Mouse (Mus musculus) 416B (cell line): ENCODE measurements around the gene Hspg2.

Source experiments
- DNase-seq: peaks from one replicate; pipeline ENCODE4 v3.0.0; 2011; ENCODE audit warnings: low read depth

The Hspg2 gene

DNA sequence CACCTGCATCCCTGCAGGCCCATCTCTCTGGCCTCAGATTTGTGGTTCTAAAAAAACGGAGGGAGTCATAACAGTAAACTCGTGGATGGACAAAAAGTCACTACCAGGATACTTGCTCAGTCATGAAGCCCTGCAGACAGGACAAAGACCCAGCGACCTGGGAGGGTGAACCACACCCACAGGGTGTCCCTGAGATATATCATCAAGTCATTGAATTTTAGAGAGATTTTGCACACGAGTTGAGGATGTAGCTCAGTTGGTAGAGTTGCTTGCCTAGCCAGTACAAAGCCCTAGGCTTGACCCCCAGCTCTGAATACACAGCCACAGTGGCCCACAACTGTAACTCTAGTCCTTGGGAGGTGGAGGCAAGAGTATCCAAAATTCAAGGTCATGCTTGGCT, 7.4 kb upstream of the Hspg2 start:
- no peak for DNase-seq

DNA sequence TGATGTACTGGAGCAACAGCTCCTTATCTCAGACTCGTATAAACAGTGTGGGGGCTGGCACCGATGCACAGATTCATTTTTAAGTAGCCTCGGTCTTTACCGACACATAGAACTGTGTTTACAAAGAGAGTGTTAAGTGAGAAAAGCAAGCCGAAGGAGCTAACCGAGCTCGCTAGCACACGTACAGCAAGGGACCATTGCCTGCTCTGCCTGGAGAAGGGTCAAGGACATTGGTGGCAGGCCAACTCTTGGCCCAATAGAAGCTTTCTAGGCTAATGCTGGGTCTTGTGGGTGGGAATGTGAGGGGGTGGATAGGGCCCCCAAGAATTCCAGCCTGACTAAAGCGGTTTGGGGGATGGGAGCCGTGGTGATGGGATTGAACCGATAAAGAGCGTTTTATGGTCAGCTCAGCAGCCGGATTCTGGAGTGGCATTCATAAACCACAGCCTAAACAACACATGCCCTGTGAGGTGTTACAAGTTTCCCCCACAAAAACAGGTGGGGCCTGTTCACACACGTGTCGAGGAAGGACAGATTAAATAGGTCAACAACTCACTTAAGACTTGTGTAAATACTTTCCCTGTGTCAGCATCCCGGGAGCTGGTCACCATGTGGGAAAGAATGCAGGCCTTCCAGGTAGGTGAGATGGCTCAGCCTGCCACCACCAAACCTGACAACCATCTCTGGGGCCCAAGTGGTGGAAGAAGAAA, 6.4 kb upstream of the Hspg2 start:
- no peak for DNase-seq

DNA sequence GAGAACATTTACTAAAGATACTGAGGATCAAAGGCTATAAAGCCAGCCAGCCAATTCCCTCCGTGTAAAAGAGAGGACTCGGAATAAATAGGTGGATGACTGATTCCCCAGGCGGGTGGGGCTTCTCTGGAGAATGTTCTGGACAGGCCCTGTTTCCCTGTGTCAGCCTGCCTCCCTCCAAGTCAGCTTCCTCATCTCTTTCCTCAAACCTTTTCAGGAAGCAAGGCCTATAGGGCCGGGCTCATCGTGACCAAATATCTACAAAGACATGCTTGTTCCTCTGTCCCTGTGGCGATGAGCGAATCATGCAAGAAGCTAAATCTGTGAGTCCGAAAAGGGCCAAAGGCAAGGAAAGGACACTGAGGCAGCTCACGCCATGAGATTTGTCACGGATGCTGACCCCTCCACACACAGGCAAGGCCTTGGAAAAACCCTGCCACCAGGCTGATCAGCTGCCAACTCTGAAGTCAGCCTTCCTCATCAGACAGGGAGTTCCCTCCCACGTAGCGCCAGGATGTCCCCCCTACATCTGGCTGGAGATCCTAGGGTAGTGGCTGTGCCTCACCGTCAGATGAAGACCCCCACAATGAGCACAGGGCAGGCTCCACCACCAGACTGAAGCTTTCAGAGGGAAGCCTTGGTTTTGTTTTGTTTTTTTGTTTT, 3.3 kb upstream of the Hspg2 start:
- DNase-seq, result no peak

DNA sequence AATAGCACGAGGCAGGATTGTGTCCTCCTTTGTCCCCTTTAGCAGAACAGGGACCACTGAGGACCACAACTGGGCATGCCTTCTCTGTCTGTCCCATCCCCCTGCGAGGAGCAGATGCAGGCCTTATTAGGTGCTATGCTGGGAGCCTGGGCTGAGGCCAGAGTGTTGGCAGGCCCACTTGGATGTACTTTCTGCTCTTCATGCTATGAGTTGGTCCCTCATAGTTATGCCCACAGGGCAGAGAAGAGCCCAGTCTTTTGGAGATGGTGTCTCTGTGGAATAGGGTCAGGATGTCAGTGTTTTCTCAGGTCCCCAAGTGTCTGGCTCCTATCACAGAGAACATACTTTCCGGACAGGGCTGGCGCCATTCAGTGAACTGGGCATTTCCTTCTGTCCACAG, 1.6 kb upstream of the Hspg2 start:
- DNase-seq, result no peak

DNA sequence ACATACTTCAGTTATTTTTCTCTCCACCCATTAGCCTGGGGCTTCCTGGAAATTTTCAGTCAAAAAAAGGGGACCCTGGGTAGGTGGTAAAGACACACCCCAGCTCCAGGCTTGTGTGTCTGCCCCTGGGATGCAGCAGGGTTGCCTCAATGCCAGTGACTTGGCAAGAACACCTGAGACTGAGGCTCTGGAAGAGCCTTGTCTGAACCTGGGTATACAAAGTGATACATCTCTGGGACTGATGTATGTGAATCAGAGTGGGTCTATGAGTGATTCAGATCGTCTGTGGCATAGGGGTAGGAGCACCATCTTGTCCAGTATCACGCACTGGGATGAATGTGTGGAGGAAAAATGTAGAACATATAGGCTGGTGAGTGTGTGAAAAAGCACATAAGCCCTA, 1.0 kb upstream of the Hspg2 start:
- no peak for DNase-seq

DNA sequence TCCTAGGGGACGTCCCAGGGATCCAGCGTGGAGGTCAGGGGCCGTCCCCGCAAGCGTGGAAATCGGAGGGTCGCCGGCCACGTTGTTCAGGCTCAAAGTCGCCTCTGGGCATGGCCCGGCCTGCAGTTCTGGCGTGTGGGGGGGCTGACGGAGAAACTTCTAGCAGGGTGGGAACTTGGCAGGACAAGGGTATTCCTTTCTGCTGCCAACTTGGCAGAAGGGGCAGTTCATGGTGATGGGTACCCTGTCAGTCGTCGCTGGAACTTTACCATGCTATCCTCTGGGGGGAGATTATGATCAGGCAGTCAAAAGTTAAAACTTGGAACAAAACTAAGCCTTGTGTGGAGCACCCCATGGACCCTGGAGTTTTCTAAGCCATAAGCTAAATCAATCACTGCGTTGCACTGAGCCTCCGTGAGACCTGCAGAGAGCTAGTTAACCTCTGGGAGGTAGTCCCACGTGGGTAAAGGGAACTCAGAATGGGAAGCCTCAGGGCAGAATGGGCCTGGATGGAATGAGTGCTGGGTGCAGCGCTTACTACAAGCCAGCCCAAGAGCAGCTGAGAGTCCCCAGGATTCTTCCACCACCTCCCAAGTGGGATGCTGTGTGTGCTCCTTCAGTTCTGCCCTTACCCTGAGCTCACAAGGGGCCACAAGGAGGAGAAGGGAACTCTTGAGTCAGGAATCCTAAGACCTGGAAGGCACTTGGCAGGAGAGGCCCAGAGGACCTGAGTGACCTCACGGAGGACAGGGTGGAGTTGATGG, 694 bp downstream of the Hspg2 start:
- DNase-seq, result no peak

DNA sequence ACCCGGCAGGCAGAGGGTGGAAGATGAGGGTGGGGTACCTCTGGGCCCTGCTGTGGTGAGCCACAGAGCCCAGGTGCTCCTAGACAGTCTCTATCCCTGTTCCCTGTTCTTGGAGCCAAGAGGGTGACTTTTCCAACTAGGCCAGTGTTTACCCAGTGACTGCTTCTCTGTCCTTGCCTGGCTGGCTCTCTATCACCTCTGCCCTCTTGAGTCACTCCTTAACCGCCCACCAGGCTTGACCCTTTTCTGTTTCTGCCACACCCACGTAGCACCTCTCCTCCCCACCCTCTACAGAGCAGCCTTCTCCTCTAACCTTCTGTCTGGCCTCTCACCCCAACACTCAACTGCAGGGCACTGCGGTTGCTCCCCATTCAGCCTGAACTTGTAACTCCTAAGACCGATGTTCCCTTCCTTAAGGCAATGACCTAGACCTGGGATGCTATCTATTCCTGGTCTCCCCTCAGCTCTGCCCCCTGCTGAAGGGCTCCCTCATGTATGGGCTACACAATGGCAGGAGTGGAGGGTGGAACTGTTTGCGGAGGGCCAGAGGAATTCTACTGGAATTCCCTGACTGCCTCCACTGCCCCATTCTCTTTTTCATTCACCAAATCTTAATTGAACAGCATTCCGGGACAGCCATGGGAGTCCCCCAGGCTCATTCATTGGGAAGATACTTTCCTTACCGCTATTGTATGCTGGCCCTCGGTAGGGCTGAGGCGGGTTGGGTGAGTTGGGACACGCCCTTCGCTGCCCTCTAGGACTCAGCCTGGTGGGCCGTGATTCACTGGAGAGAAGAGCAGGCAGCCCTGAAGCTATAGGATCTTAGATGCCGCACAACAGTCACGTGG, 1.5 kb downstream of the Hspg2 start:
- no peak for DNase-seq

DNA sequence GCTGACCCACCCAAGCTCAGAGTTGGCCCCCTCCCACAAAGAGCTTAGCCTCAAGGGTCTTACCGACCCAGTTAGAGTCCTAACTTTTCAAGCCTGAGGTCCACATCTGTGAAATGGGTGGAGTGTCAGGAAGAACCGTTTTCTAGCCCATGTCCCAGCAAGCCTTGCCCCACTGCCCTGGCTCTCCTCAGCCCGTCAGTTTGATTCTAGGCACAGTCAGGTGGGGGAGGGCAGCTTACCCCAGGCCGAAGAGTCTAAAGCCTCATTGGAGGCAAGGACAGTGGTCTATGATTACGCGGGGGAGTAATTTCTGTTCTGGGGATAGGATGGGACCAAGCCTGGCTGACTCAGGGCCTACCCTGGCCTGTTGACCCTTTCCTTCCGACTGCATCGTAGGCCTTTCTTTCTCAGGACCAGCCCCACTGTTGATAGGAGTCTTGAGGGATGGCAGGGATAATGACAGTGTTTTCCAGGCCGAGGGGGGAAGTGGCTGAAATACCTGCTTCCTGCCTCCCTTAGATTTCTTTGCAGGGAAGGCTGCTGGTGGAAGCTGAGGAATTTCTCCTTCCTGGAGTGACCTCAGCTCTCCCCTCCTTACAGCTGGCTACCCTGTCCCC, 2.2 kb downstream of the Hspg2 start:
- no peak for DNase-seq

DNA sequence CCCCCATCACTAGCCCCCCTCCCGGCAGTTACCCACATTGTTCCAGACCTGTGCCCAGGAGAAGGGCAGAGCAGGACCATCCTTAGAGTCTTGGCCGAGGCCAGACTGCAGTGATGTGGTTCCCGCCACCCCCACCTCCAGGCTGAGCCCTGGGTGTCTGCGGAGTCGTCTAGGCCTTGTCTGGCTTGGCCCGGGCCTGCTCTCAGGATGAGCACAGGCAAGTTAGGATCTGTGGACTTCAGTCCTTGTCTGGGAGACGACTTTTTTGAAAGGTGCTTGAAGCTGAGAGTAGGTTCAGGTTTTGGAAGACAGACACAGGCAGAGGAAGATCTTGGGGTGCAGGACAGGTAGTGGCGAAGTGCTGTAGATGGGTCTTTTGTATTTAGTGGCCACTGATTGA, 2.8 kb downstream of the Hspg2 start:
- no peak for DNase-seq

DNA sequence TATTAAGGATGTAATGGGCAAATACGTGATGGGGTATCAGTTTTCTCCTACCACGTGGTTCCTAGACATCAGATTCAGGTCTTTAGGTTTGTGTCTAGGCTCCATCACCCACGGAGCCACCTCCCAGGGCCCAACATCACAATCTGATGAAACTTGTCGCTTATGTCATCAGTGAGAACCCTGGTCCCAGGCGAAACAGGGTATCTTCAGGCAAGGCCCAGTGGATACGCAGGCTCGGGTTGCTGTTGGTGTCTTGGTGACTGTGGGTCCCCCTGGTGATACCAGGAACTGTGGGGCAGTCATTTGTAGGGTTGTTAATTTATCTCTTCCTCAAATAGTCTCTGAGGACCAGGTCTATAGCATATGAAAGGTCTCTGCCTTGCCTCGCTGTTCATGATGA, 4.7 kb downstream of the Hspg2 start:
- DNase-seq, result no peak

DNA sequence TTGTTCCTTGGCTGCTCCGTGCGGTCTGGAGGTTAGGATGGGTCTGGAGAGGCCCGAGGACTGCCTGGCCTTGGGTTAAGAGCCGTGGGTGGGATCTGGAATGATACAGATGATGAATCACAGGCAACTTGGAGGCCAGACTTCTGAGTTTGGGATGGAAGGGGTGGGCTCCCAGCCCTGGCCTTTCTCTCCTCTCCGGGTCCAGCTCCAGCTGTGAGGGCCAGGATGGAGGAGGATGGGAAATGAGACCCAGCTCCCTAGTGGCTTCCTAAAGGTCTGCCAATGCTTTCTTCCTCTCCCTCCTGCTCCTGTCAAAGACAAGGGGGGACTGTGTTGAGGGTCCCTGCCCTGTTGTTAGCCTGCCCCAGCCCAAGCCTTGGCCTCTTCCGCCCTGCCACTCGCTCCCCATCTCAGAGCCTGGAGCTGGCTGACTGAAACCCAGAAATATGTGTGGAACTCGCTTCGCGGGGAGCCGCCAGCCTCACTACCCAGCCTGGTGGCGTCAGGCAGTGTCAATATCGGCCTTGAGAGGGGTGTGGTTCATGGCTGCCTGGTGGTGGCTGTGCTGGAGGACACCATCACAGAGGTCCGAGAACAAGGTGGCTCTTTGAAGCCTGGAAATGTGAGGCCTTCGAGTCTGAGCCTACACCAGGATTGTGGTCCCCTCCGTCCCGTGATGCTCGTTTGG, 5.3 kb downstream of the Hspg2 start:
- no peak for DNase-seq

DNA sequence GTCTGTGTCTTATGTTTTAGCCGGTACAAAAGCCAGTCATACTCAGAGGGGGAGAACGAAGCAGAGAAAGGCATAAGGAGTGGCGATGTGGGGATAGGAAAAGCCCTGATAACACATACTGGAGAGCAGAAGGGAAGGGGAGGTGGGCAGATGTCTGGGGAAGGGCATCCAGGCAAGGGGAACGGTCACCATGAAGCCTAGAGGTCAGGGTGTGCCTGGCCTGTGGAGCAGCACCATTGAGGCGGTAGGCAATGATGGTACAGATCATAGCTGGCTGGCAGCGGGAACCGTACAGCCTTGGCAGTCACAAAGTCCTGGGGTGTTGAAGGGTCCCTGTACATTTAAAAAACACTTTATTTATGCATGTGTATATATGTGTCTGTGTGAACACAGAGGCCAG, 6.1 kb downstream of the Hspg2 start:
- no peak for DNase-seq

DNA sequence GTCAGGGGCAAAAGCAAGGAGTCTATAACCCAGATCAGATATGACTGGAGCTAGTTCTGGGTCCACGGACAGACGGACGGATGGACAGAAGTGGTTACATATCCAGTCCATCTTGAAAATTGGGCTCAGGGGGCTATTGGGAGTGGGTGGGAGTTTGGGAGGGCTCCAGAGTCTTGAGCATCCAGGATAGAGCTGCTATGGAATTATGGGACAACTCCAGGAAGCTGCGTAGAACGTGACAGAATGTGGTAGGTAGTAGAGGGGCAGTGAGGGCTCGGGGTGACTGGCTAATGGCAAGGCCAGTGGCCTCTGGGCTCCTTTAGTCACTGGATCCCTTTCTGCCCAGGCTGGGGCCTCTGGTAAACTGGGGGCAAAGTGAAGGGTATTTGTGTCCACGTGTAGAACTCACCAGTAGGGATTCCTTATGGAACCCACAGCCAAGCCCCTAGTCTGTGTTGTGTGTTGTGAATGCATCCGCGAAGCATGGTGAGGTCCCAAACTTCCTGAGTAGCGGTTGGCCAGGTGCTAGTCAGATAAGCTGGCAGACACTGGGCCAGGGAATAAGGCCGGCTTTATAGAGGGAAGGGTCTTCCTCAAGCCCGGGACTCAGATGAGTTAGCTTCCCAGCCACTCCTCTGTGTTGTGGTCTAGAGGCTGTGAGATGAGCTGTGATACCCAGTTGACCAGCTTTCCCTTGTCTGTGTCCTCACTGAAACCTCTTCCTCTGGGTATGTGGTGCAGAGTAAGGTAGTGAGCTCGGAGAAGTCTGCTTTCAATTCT, 6.9 kb downstream of the Hspg2 start:
- DNase-seq, result no peak

DNA sequence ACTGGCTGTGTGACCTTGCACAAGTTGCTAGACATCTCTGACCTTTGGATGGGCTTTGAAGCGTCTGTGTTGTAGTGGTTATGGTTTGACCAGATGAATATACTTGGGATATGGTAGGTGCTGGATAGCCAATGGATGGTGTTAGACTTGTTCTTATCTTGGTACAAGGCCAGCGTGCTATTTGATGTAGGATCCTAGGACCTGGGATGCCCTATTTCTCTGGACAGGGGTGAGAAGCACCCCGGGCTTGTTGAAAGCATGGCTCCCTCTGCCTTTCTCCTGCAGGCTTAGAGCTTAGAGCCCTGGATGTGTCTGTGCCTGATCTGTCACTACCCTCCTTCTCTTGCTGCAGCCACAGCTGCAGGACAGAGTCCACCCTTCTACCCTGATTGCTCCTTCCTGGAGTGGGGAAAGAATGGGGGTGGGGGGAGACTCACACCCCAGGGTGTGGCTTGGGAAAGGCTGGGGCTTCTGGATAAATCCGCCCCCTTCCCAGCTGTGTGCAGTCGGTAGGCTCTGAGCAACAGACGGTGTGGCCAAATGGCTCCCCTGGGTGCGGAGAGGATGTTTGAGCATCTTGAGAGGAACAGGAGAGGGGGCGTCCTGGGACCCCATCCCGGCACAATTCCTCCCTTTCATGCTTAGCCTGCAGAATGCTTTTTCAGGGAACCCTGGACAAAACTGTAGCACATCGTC, 7.6 kb downstream of the Hspg2 start:
- no peak for DNase-seq

DNA sequence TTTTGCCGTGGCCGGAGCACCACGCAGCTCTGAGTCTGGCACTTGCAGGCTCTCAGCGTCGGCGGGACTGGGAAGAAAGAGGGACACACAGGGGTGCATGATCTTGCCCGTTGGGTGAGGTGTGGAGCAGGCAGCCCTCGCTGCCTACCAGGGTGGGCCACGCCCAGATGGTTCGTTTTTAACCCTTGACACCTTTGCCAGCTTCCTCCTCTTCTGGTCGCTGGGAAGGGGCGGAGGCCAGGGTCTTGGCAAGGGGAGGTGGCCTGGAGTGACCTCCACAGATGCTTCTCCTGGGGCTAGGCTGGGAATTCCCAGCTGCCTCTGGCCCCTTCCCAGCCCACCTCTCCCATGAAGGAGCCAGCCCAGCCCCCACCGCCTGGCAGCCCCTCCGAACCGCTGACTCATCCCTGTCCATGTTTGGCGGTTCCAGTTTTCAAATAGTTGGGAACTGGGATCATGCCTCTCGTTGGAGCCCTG, 8.2 kb downstream of the Hspg2 start:
- no peak for DNase-seq

DNA sequence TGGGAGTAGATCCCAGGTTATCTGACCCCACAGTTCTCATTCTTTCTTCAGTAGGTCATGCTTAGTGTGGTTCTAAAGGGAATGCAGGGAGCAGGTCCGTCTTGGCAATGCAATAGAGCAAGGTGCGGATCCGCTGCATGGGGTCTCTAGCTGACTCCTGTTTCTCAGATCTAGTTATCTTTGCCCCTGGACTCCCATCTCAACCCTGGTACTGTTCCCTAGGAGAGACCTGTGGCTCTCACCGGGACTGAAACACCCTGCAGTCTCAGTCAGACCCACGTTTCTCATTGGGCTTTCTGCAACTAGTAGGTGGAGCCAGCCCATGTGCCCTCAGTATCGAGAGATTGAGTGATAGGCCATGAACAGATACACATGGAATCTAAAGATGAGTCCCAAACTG, 9.0 kb downstream of the Hspg2 start:
- no peak for DNase-seq

DNA sequence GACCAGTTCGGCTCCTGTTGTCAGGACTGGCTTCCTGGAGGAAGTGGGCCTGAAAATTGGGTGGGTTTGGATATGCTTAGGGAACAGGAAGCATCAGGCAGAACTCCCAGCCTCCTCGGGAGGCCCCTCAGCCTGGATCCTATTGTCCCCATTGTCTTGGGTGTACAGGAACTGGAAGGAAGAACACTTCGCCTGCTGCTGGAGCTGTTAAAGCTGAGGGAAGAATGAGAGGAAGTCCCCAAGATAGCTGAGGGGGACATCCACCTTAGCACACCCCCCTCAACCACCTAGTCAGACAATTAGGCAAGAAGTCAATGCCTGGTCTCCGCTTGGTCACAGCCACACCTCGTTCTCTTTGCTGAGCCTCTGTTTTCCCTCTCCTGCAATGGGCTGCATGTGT, 9.7 kb downstream of the Hspg2 start:
- no peak for DNase-seq

DNA sequence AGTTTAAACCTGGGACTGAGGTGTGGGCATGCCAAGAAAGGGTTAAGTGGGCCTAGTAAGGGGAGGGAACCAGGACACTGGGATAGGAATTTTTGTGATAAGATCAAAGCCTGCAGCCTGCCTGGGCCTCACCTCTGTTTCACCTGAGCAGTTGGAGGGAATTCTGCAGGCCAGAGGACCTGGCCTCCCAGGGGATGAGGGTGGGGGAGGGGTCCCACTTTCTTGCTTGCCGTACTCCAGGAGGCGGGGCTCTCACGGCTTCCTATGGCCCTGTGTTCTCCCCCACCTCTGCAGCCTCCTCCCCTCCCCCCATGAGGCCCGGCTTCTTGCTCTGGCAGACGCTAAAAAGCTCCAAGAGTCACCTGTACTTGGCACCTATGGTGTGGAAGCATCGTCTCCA, 11.2 kb downstream of the Hspg2 start:
- DNase-seq, result no peak

DNA sequence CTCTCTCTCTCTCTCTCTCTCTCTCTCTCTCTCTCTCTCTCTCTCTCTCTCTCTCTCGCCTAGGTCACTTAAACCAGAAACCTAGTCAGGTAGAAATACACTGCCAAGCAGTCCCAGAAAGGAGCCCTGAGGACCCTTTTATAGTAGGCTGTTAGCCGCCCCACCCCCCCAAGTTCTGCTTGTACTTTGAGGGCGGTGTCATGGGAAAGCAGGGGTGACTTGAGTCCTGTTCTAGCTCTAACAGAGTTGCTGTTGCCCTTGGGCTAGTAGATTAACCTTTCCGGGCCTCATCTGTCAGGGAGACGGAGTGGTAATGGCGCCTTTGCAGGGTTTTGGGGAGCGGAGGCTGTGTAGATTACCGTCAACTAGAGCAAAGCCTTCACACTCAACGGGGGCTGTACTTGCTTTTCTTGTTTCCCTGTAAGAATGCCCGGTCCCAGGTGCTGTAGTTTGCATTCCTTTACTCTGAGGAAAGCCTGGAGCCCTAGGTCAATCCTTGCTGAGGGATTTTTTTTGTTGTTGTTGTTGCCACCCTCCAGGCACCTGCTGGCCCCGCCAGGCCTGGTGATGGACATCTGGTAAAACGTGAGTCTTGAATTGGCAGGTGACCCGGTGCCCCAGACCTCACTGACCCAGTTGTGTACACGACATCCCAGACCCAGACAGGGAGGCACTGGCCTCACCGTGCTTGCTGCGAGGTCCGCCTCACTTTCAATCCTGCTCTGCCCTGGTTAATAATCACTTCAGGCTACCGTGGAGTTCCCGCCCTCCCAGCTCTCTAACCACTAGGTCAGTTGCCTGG, 11.8 kb downstream of the Hspg2 start:
- DNase-seq, result no peak
